Mouse (Mus musculus) large intestine, adult 2 months (tissue): Measurements from ENCODE around the gene Vmn1r168. TPM values are rescaled to one million over a fixed set of nuclear protein-coding genes. Genes with fewer than 3 reads are reported as not detected.
"Not testable (repeated sequence)": the region's sequence is repeated elsewhere in the genome, so short reads cannot be mapped to it uniquely, and the experiment has no call there.

Source experiments
- DNase-seq: peaks from one replicate; pipeline ENCODE4 v3.0.0-alpha.2; 2012; ENCODE audit warnings: low read depth, low spot score
- WGBS: fragments of 180-500 bp; shearing (Covaris S2); methylation state at CpG from one replicate; pipeline ENCODE4 v1.1.7; 2018; 5-methylcytosine and 5-hydroxymethylcytosine counted together
- polyA plus RNA-seq: library from polyadenylated mRNA; depleted of rRNA; stranded (reverse); fragments of >200 nt; gene quantifications from 2 replicates; pipeline ENCODE4 v1.2.3, GENCODE M21; 2012; rRNA removed

The Vmn1r168 gene
- not detected in 2 replicates for polyA plus RNA-seq

GRCm38 (mm10) chr7:23539432-23539831 lies at the start of gene Vmn1r168:
TSS of gene Vmn1r168 (plus strand) at chr7:23539732.
- DNase-seq = not testable (repeated sequence)
- no CpG with 5 or more reads among the region's 1 CpGs for WGBS

- 92% methylated on average over 2 of the region's 2 CpGs for WGBS
Measured at GRCm38 (mm10) chr7:23507106-23507505, 32.4 kb upstream of the Vmn1r168 start, which contains the start of gene Vmn1r167. TSS of gene Vmn1r167 (minus strand) at chr7:23507206.

GRCm38 (mm10) chr7:23575226-23575625 lies 35.7 kb downstream of the Vmn1r168 start, which contains the start of gene Vmn1r169:
TSS of gene Vmn1r169 (plus strand) at chr7:23575526.
- 55% methylated on average over 1 of the region's 2 CpGs for WGBS
- DNase-seq = not testable (repeated sequence)

More at GRCm38 (mm10) chr7:23507106-23507505, 32.4 kb upstream of the Vmn1r168 start, which contains the start of gene Vmn1r167:
- DNase-seq = not testable (repeated sequence)

Other genes starting within 250 kb of the Vmn1r168 start
- gene Nlrp4e, start 238.5 kb upstream of the Vmn1r168 start, polyA plus RNA-seq = not detected in 2 replicates
- not detected in 2 replicates for gene Nlrp5, start 153.8 kb upstream of the Vmn1r168 start, polyA plus RNA-seq
- not detected in 2 replicates for gene Vmn1r167, start 32.5 kb upstream of the Vmn1r168 start, polyA plus RNA-seq
- gene Vmn1r169, start 35.8 kb downstream of the Vmn1r168 start, polyA plus RNA-seq = not detected in 2 replicates
- gene Vmn1r170, start 66.4 kb downstream of the Vmn1r168 start, polyA plus RNA-seq = not detected in 2 replicates
- gene Vmn1r171, start 91.0 kb downstream of the Vmn1r168 start, polyA plus RNA-seq = not detected in 2 replicates
- gene Vmn1r172, start 118.6 kb downstream of the Vmn1r168 start, polyA plus RNA-seq = not detected in 2 replicates
- gene Vmn1r173, start 161.0 kb downstream of the Vmn1r168 start, polyA plus RNA-seq = not detected in 2 replicates
- not detected in 2 replicates for gene Vmn1r174, start 212.5 kb downstream of the Vmn1r168 start, polyA plus RNA-seq